12 mouse cellular contexts compared by ENCODE assay signal in genomic region chr12:9358872-9359271, GRCm38 (mm10).
DNase-seq lines count a peak whose midpoint lies in the region; ATAC-seq lines count a peak whose summit lies in the region.
"Had no signal": no experiment of that assay in that cellular context is flagged by ENCODE, and none has a peak within 500 bp of the region (broad histone marks: within the 10 kb centered on the region; RNA-seq: fewer than 3 reads in every experiment).

No protein-coding gene starts in this region.

- peak; percentile 8 for DNase-seq in adrenal gland, adult 2 months
- no peak for DNase-seq in adrenal gland, postnatal 25 days
- peak; percentile 17 for DNase-seq in kidney, adult 11 months
- no peak for DNase-seq in kidney, postnatal 10 days
- peak; percentile 43 for DNase-seq in ZHBTc4 (ENCODE audit: low read depth, low spot score)
- no peak for DNase-seq in thymus, adult 18-20 months
- DNase-seq in forebrain, embryonic 14.5 days (ENCODE audit: low spot score), result no peak
- DNase-seq: heart, postnatal 4 days; retina, postnatal 1 day had no signal

- no peak overlapping the region for H3K4me2 ChIP-seq in limb, embryonic 13.5 days (replicated peaks)
- H3K4me2 ChIP-seq in forebrain, embryonic 14.5 days (ENCODE audit: low read length), result no peak overlapping the region
- H3K4me2 ChIP-seq: liver, embryonic 15.5 days had no signal

- WGBS in limb, embryonic 13.5 days, result 31% methylated on average over 8 of the region's 8 CpGs
- 68% methylated on average over 8 of the region's 8 CpGs for WGBS in forebrain, embryonic 14.5 days

- no peaks in the 10 kb centered on the region for H3K36me3 ChIP-seq in limb, embryonic 13.5 days
- no peaks in the 10 kb centered on the region for H3K36me3 ChIP-seq in forebrain, embryonic 14.5 days (ENCODE audit: control insufficient read depth, insufficient read depth, low read length)
- H3K36me3 ChIP-seq: liver, embryonic 15.5 days had no signal

- no peak overlapping the region for H3K27ac ChIP-seq in limb, embryonic 13.5 days
- no peak overlapping the region for H3K27ac ChIP-seq in forebrain, embryonic 14.5 days (ENCODE audit: low read depth, low read length)
- H3K27ac ChIP-seq: hindbrain, postnatal 0 days; liver, embryonic 15.5 days had no signal

- H3K4me3 ChIP-seq in limb, embryonic 13.5 days, result no peak overlapping the region
- no peak overlapping the region for H3K4me3 ChIP-seq in forebrain, embryonic 14.5 days (ENCODE audit: low read depth, low read length)
- H3K4me3 ChIP-seq: liver, embryonic 15.5 days had no signal

- H3K9ac ChIP-seq in limb, embryonic 13.5 days, result no peak overlapping the region
- no peak overlapping the region for H3K9ac ChIP-seq in forebrain, embryonic 14.5 days (ENCODE audit: low read length)
- H3K9ac ChIP-seq: liver, embryonic 15.5 days had no signal

- H3K9me3 ChIP-seq in limb, embryonic 13.5 days, result no peaks in the 10 kb centered on the region
- H3K9me3 ChIP-seq in forebrain, embryonic 14.5 days (replicated peaks; ENCODE audit: control insufficient read depth, low read length), result no peaks in the 10 kb centered on the region
- H3K9me3 ChIP-seq: liver, embryonic 15.5 days had no signal

- H3K4me1 ChIP-seq in limb, embryonic 13.5 days, result peaks cover 10% of the 10 kb centered on the region
- H3K4me1 ChIP-seq in forebrain, embryonic 14.5 days (ENCODE audit: control insufficient read depth, insufficient read depth, low read length), result no peaks in the 10 kb centered on the region
- H3K4me1 ChIP-seq: liver, embryonic 15.5 days had no signal

- peak; percentile 44; the same call in 1 of the 2 replicates for ATAC-seq in limb, embryonic 13.5 days (ENCODE audit: low FRiP score, low read depth)
- no peak for ATAC-seq in forebrain, embryonic 14.5 days
- ATAC-seq: hindbrain, postnatal 0 days had no signal

- H3K27me3 ChIP-seq in limb, embryonic 13.5 days, result no peaks in the 10 kb centered on the region
- no peaks in the 10 kb centered on the region for H3K27me3 ChIP-seq in forebrain, embryonic 14.5 days (replicated peaks; ENCODE audit: control insufficient read depth, insufficient read depth, low read length)
- H3K27me3 ChIP-seq: liver, embryonic 15.5 days had no signal

Comparison
In these comparisons a context has a peak if more than half of its experiments do, and no peak if none do; other contexts are left out.
1. DNase-seq: peak in adrenal gland, adult 2 months (single experiment), kidney, adult 11 months (single experiment) and ZHBTc4 (single experiment); none in adrenal gland, postnatal 25 days (single experiment), kidney, postnatal 10 days (single experiment), thymus, adult 18-20 months (0 of 2) and forebrain, embryonic 14.5 days (single experiment).